Mouse (Mus musculus): ENCODE data around the gene Slc25a23. TPM values are rescaled to one million over a fixed set of nuclear protein-coding genes. Genes with fewer than 3 reads are reported as not detected.
A peak's percentile ranks its signal among the peaks of the same experiment; 100 is the strongest.

Gene Slc25a23
- polyA plus RNA-seq, 1 experiment = 2.2 TPM

DNA sequence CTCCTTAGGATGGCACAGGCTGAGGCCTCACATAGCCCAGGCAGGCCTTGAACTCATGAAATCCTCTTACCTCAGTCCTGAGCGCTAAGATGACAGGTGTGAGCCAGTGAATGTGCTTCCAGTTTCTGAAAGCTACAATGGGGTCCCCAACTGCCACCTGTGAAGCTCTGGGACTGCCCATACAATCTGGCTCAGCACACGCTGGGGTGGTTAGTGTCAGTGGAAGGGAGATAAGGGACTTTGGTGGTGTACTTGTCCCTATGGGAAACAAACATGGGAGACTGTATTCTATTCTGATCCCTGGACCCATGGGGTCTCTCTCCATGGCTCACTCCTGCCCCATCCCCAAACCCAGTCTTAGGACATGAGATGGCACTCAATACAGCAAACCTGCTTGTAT is 40.0 kb downstream of the Slc25a23 start:
- Histone ChIP-seq H3K4me3 (no peak overlapping the region), H3K79me2 (ENCODE audit: control insufficient read depth, insufficient read depth) (no peaks in the 10 kb centered on the region), H3K4me2 (ENCODE audit: low read depth) (no peak overlapping the region), H3ac (ENCODE audit: control insufficient read depth, insufficient read length) (no peak overlapping the region), H3K27me3 (ENCODE audit: control insufficient read depth, insufficient read depth, insufficient read length) (no peaks in the 10 kb centered on the region), H3K36me3 (ENCODE audit: control insufficient read depth, insufficient read depth) (peaks cover under 1% of the 10 kb centered on the region)
- TF ChIP-seq POLR2AphosphoS2 (IDR thresholded peaks at IDR 0.05; ENCODE audit: insufficient read length, low read depth) (no peak), POLR2A (IDR thresholded peaks at IDR 0.05; ENCODE audit: insufficient read length, low read depth) (no peak), MYOG (IDR thresholded peaks at IDR 0.05; ENCODE audit: control insufficient read depth in 1 of 3, insufficient read depth in 1 of 3, insufficient read length in 2 of 3, low read depth in 2 of 3) (no peak), REST (IDR thresholded peaks at IDR 0.05; ENCODE audit: insufficient read depth, insufficient read length) (no peak), USF1 (IDR thresholded peaks at IDR 0.05; ENCODE audit: low read depth) (no peak), E2F4 (IDR thresholded peaks at IDR 0.05; ENCODE audit: insufficient read depth) (no peak)

DNA sequence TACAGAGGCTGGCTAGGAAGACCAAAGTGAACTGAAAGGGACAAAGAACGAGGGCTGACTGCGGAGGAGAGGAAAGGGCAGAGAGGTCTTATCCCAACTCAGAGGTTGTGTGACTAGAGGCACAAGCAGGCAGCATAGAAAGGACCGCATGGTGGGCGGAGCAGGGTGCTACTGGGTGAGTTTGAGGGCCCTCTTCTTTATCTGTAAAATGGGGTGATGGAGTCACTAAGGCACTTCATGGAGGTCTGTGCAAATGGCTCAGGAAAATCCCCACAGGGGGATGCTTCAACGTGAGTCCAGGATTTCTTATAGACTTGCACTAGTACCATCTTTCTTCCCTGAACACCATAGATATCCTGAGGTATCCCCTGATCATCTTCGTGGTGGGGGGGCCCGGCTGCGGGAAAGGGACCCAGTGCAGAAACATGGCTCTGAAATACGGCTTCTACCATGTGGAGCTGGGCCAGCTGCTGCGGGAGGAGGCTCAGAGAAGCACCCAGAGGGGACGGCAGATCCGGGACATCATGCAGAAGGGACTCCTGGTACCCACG is 47.3 kb downstream of the Slc25a23 start:
- Histone ChIP-seq H3K4me3 (peak overlapping the region; percentile 87), H3K79me2 (ENCODE audit: control insufficient read depth, insufficient read depth) (peaks cover 18% of the 10 kb centered on the region), H3K4me2 (ENCODE audit: low read depth) (peak overlapping the region; percentile 82), H3K36me3 (ENCODE audit: control insufficient read depth, insufficient read depth) (peaks cover 3% of the 10 kb centered on the region), H3ac (ENCODE audit: control insufficient read depth, insufficient read length) (peak overlapping the region; percentile 39), H3K27me3 (ENCODE audit: control insufficient read depth, insufficient read depth, insufficient read length) (no peaks in the 10 kb centered on the region)
- TF ChIP-seq TCF3 (IDR thresholded peaks at IDR 0.05; ENCODE audit: insufficient read length, low read depth) (no peak), MAX (IDR thresholded peaks at IDR 0.05; ENCODE audit: low read depth) (no peak), POLR2AphosphoS2 (IDR thresholded peaks at IDR 0.05; ENCODE audit: insufficient read length, low read depth) (no peak), TCF12 (IDR thresholded peaks at IDR 0.05; ENCODE audit: insufficient read depth, poor library complexity, severe bottlenecking) (no peak), E2F4 (IDR thresholded peaks at IDR 0.05; ENCODE audit: insufficient read depth) (no peak), CEBPB (IDR thresholded peaks at IDR 0.05; ENCODE audit: insufficient read depth, poor library complexity, severe bottlenecking) (no peak), USF1 (IDR thresholded peaks at IDR 0.05; ENCODE audit: low read depth) (no peak), MYOG (IDR thresholded peaks at IDR 0.05; ENCODE audit: control insufficient read depth in 1 of 3, insufficient read depth in 1 of 3, insufficient read length in 2 of 3, low read depth in 2 of 3) (no peak), POLR2A (IDR thresholded peaks at IDR 0.05; ENCODE audit: insufficient read length, low read depth) (no peak), REST (IDR thresholded peaks at IDR 0.05; ENCODE audit: insufficient read depth, insufficient read length) (no peak)

DNA sequence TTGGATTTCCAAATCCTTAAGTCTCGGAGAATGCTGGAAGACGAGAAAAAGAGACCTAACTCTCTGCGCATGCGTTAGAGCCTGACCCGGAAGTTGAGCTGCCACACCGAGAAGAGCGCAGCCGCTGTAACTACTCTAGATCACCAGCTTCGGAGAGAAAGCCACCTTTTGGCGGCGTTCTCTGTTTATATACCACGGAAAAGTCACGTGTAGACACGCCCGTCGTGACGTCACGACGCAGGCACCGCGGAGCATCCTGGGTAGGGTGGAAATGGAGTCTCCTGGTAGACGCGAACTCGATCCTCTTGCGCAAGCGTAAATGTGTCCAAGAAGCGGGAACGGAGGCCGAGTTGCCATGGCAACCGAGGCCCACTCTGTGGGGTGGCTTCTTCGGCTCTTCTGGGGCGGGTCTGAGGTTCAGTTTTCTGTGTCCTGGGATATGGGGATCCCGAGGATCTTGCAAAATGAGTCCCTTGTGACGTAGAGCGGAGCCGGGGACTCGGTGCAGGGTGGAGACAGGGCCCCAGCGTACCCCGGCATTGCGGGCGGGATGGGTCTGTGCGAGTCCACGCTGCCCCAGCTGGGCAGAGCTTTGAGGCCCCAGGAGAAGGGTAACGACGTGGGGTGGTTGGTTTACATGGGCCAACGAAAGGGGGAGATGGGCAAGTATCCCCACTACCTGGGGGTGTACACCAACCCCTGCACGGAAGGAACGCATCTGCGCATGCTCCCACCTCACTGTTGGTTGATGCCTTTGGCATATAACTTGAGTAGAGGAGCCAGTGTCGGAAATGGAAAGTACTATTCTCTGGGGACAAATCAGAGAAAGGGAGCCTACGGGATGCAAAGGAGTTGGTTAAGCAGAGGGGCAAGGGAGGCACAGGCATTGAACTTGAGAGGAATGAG is 48.2 kb downstream of the Slc25a23 start, which contains the start of the genes Gtf2f1 and Gm17949:
Gtf2f1 (minus strand) TSS at position 53 of the 906 bp plus-strand sequence.
Gm17949 (plus strand) TSS at position 234 of the 906 bp plus-strand sequence.
- H3K4me2 ChIP-seq (ENCODE audit: low read depth) = peak within 1 kb of the TSS; percentile 94
- no peaks in the 10 kb centered on the region for H3K27me3 ChIP-seq (ENCODE audit: control insufficient read depth, insufficient read depth, insufficient read length)
- H3K79me2 ChIP-seq (ENCODE audit: control insufficient read depth, insufficient read depth) = peaks cover 18% of the 10 kb centered on the region
- peaks cover 4% of the 10 kb centered on the region for H3K36me3 ChIP-seq (ENCODE audit: control insufficient read depth, insufficient read depth)
- H3K4me3 ChIP-seq = peak within 1 kb of the TSS; percentile 87
- H3ac ChIP-seq (ENCODE audit: control insufficient read depth, insufficient read length) = peak within 1 kb of the TSS; percentile 39
- TF ChIP-seq TCF3 (IDR thresholded peaks at IDR 0.05; ENCODE audit: insufficient read length, low read depth) (no peak), MAX (IDR thresholded peaks at IDR 0.05; ENCODE audit: low read depth) (peak; percentile 27), SRF (IDR thresholded peaks at IDR 0.05; ENCODE audit: control insufficient read depth, insufficient read length, low read depth) (peak; percentile 55), MYOD1 (IDR thresholded peaks at IDR 0.05; ENCODE audit: control insufficient read depth in 1 of 3, insufficient read length in 2 of 3, low read depth in 2 of 3) (no peak), REST (IDR thresholded peaks at IDR 0.05; ENCODE audit: insufficient read depth, insufficient read length) (no peak), E2F4 (IDR thresholded peaks at IDR 0.05; ENCODE audit: insufficient read depth) (no peak), POLR2A (IDR thresholded peaks at IDR 0.05; ENCODE audit: insufficient read length, low read depth) (peak; percentile 95), POLR2AphosphoS2 (IDR thresholded peaks at IDR 0.05; ENCODE audit: insufficient read length, low read depth) (peak; percentile 90), MYOG (IDR thresholded peaks at IDR 0.05; ENCODE audit: control insufficient read depth in 1 of 3, insufficient read depth in 1 of 3, insufficient read length in 2 of 3, low read depth in 2 of 3) (no peak), CEBPB (IDR thresholded peaks at IDR 0.05; ENCODE audit: insufficient read depth, poor library complexity, severe bottlenecking) (peak; percentile 90), USF1 (IDR thresholded peaks at IDR 0.05; ENCODE audit: low read depth) (peak; percentile 100), TCF12 (IDR thresholded peaks at IDR 0.05; ENCODE audit: insufficient read depth, poor library complexity, severe bottlenecking) (no peak)

DNA sequence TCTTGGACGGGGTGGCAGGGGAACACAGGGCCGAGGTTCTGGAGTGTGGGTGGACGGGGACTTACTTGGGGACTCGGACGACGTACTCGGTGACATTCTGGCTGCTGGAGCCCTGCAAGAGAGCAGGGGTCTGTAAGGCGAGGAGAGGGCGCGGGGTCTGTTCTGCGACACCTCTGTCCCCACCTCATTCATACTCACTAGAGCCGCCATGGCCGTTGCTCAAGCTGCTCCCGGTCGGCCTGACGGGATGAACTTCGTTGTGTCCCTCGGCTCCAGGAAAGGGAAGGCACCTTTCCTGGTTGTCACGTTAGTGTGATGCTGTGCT is 48.8 kb downstream of the Slc25a23 start:
- TF ChIP-seq REST (IDR thresholded peaks at IDR 0.05; ENCODE audit: insufficient read depth, insufficient read length) (no peak), CEBPB (IDR thresholded peaks at IDR 0.05; ENCODE audit: insufficient read depth, poor library complexity, severe bottlenecking) (no peak), TCF12 (IDR thresholded peaks at IDR 0.05; ENCODE audit: insufficient read depth, poor library complexity, severe bottlenecking) (no peak), POLR2AphosphoS2 (IDR thresholded peaks at IDR 0.05; ENCODE audit: insufficient read length, low read depth) (no peak), MAX (IDR thresholded peaks at IDR 0.05; ENCODE audit: low read depth) (no peak), USF1 (IDR thresholded peaks at IDR 0.05; ENCODE audit: low read depth) (no peak), SRF (IDR thresholded peaks at IDR 0.05; ENCODE audit: control insufficient read depth, insufficient read length, low read depth) (no peak), TCF3 (IDR thresholded peaks at IDR 0.05; ENCODE audit: insufficient read length, low read depth) (no peak), MYOD1 (IDR thresholded peaks at IDR 0.05; ENCODE audit: control insufficient read depth in 1 of 3, insufficient read length in 2 of 3, low read depth in 2 of 3) (no peak), POLR2A (IDR thresholded peaks at IDR 0.05; ENCODE audit: insufficient read length, low read depth) (no peak), E2F4 (IDR thresholded peaks at IDR 0.05; ENCODE audit: insufficient read depth) (no peak), MYOG (IDR thresholded peaks at IDR 0.05; ENCODE audit: control insufficient read depth in 1 of 3, insufficient read depth in 1 of 3, insufficient read length in 2 of 3, low read depth in 2 of 3) (no peak)

More for the DNA sequence above, 48.8 kb downstream of the Slc25a23 start:
- peaks cover 9% of the 10 kb centered on the region for H3K36me3 ChIP-seq (ENCODE audit: control insufficient read depth, insufficient read depth)
- peak overlapping the region; percentile 39 for H3ac ChIP-seq (ENCODE audit: control insufficient read depth, insufficient read length)
- H3K79me2 ChIP-seq (ENCODE audit: control insufficient read depth, insufficient read depth) = peaks cover 18% of the 10 kb centered on the region
- no peaks in the 10 kb centered on the region for H3K27me3 ChIP-seq (ENCODE audit: control insufficient read depth, insufficient read depth, insufficient read length)
- H3K4me2 ChIP-seq (ENCODE audit: low read depth) = peak overlapping the region; percentile 94
- H3K4me3 ChIP-seq = peak overlapping the region; percentile 87
